In genomic region chr19:44756421-44757230, GRCm38 (mm10) we compare ENCODE assay signal across 7 mouse cellular contexts. TPM values are rescaled to one million over a fixed set of nuclear protein-coding genes. Genes with fewer than 3 reads are reported as not detected.
DNase-seq lines count a peak whose midpoint lies in the region; ATAC-seq and TF ChIP-seq lines count a peak whose summit lies in the region.

No protein-coding gene starts in this region.

- ATAC-seq in hindbrain, embryonic 15.5 days (ENCODE audit: low FRiP score, low read depth) = peak; percentile 72
- no peak for ATAC-seq in liver, embryonic 14.5 days (ENCODE audit: insufficient read depth)

- peak overlapping the region; percentile 29 for H3K4me3 ChIP-seq in brown adipose tissue, adult 24 weeks (ENCODE audit: insufficient read depth, low read depth, low read length)
- peak overlapping the region; percentile 40 for H3K4me3 ChIP-seq in hindbrain, embryonic 15.5 days
- peak overlapping the region in 1 of 2 experiments; percentile 31; a peak in 1 of 4 replicates for H3K4me3 ChIP-seq in liver, embryonic 14.5 days (ENCODE audit: insufficient read depth in 1 of 2, low read depth in 2 of 2, low read length in 2 of 2)

- no peaks in the 10 kb centered on the region for H3K36me3 ChIP-seq in hindbrain, embryonic 15.5 days
- no peaks in the 10 kb centered on the region for H3K36me3 ChIP-seq in liver, embryonic 14.5 days (replicated peaks; ENCODE audit: control insufficient read depth, insufficient read depth, low read depth)

- no peaks in the 10 kb centered on the region; the same call in 1 of the 2 replicates for H3K4me1 ChIP-seq in brown adipose tissue, adult 24 weeks (ENCODE audit: control insufficient read depth, insufficient read depth, insufficient read length, low read length)
- H3K4me1 ChIP-seq in hindbrain, embryonic 15.5 days (replicated peaks) = peaks cover 52% of the 10 kb centered on the region
- H3K4me1 ChIP-seq in liver, embryonic 14.5 days (replicated peaks; ENCODE audit: control insufficient read depth in 2 of 2, insufficient read depth in 2 of 2, low read length in 1 of 2) = no peaks in the 10 kb centered on the region

- under 1% methylated on average over 65 of the region's 71 CpGs for WGBS in hindbrain, embryonic 15.5 days
- WGBS in liver, embryonic 14.5 days (ENCODE audit: insufficient replicate concordance) = 1% methylated on average over 69 of the region's 71 CpGs

- TF ChIP-seq CTCF in liver, embryonic 14.5 days (IDR thresholded peaks at IDR 0.05; ENCODE audit: low read depth) = no peak

- H3K9me3 ChIP-seq in hindbrain, embryonic 15.5 days = no peaks in the 10 kb centered on the region
- H3K9me3 ChIP-seq in liver, embryonic 14.5 days (ENCODE audit: control insufficient read depth, low read length) = no peaks in the 10 kb centered on the region

- H3K4me2 ChIP-seq in hindbrain, embryonic 15.5 days = peak overlapping the region; percentile 52
- peak overlapping the region; percentile 53 for H3K4me2 ChIP-seq in liver, embryonic 14.5 days (ENCODE audit: low read depth)

- peak; percentile 75 for DNase-seq in Muller cell, postnatal 12 days (ENCODE audit: inconsistent ontology term)
- no peak for DNase-seq in liver, embryonic 14.5 days (ENCODE audit: low read depth in 3 of 3, low spot score in 3 of 3)
- DNase-seq in layer of hippocampus, adult 8-10 months (ENCODE audit: low spot score in 2 of 2) = no peak
- DNase-seq in layer of hippocampus, adult 9-10 months (ENCODE audit: low spot score) = no peak
- no peak for DNase-seq in adrenal gland, postnatal 4 days (ENCODE audit: low spot score in 2 of 2)

- H3K27me3 ChIP-seq in hindbrain, embryonic 15.5 days = peaks cover 51% of the 10 kb centered on the region
- peaks cover 100% of the 10 kb centered on the region for H3K27me3 ChIP-seq in liver, embryonic 14.5 days (ENCODE audit: control insufficient read depth, insufficient read depth, low read length)

- TF ChIP-seq EP300 in liver, embryonic 14.5 days (IDR thresholded peaks at IDR 0.05; ENCODE audit: low read depth) = no peak

- peak overlapping the region; percentile 42 for H3K9ac ChIP-seq in hindbrain, embryonic 15.5 days
- no peak overlapping the region for H3K9ac ChIP-seq in liver, embryonic 14.5 days (replicated peaks)

- no peak overlapping the region for H3K27ac ChIP-seq in brown adipose tissue, adult 24 weeks (replicated peaks; ENCODE audit: low read depth, low read length)
- peak overlapping the region; percentile 80 for H3K27ac ChIP-seq in hindbrain, embryonic 15.5 days (replicated peaks)
- H3K27ac ChIP-seq in liver, embryonic 14.5 days = no peak overlapping the region

RNA-seq across cellular contexts. Expression of gene Pax2, which starts 0.8 kb away (rescaled TPM):
- polyA plus RNA-seq in brown adipose tissue, adult 24 weeks (2012; ENCODE audit: insufficient read depth, insufficient read length, missing spikeins) = not detected in 2 replicates
- polyA plus RNA-seq in hindbrain, embryonic 15.5 days (2015; fragmentation: Nextera tagmentation; extraction: Ambion mirVana) = 12.3 and 15.5 TPM in 2 replicates
- polyA plus RNA-seq in liver, embryonic 14.5 days (2012; rRNA removed) = 0.02 TPM in 1 of 2 replicates, not detected in the other
- not detected in 2 replicates for polyA plus RNA-seq in liver, embryonic 14.5 days (2014; fragmentation: Nextera tagmentation; extraction: Ambion mirVana)
- total RNA-seq in layer of hippocampus, adult 8-10 months (2022) = under 1 TPM in 2 of 4 experiments, not detected in 2; 0.30 to 0.36 TPM
- total RNA-seq in adrenal gland, postnatal 4 days (2021) = 10 to 100 TPM in 1 of 2 experiments, under 1 TPM in 1; 0.45 to 13.6 TPM

Comparison
In these comparisons a context has a peak if more than half of its experiments do, and no peak if none do; other contexts are left out.
1. RNA of gene Pax2, which starts 0.8 kb away (polyA plus RNA-seq): 12.3 to 15.5 TPM in hindbrain, embryonic 15.5 days; not detected in brown adipose tissue, adult 24 weeks and 0.02 TPM in liver, embryonic 14.5 days; every median in the first group is over 10 times any median in the second.